Mouse (Mus musculus) brain, embryonic 14.5 days (tissue): ENCODE measurements around the gene Bloc1s5. TPM values are rescaled to one million over a fixed set of nuclear protein-coding genes. Genes with fewer than 3 reads are reported as not detected.
"Not testable (repeated sequence)": the region's sequence is repeated elsewhere in the genome, so short reads cannot be mapped to it uniquely, and the experiment has no call there.

Source experiments
- DNase-seq: peaks from one replicate; pipeline ENCODE4 v3.0.0-alpha.2; 2011; ENCODE audit warnings: low read depth
- CTCF ChIP-seq: fragments of 200-500 bp; IDR thresholded peaks from 2 replicates; pipeline ENCODE4 v1.5.1; 2012; ENCODE audit warnings: inconsistent platforms, mild to moderate bottlenecking, moderate library complexity, borderline replicate concordance; ENCODE audit not compliant: insufficient read depth, insufficient read length; ENCODE audit errors: extremely low read depth
- POLR2A ChIP-seq: fragments of 200-500 bp; IDR thresholded peaks from 2 replicates; pipeline ENCODE4 v1.6.1; 2012; ENCODE audit warnings: mild to moderate bottlenecking, inconsistent platforms, borderline replicate concordance; ENCODE audit not compliant: poor library complexity, insufficient read depth, insufficient read length, severe bottlenecking; ENCODE audit errors: extremely low read depth
- polyA plus RNA-seq: library from polyadenylated mRNA; depleted of rRNA; stranded (reverse); fragments of >200 nt; gene quantifications from 2 replicates; pipeline ENCODE4 v1.2.3, GENCODE M21; 2012

The Bloc1s5 gene
- polyA plus RNA-seq, 1 experiment: 9.2 TPM

DNA sequence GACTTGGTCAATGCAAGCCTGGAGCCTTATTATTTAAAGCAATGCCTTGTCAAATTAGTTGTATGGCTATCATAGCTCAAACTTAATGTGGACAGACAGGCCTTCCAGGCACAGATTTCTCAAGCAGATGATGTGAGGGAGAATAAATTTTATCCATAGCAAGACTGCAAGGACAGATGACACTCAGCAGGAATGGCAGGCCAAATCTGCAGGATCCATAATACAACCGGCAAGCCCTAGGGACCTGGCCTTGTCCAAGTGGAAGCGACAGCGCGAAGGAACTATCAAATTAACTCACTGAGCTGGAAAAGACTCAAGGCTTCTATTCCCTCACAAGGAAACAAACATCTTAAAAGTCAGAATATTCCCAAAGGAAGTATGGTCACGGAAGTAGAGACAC, 6.1 kb upstream of the Bloc1s5 start:
- TF ChIP-seq POLR2A (no peak), CTCF (no peak)
- DNase-seq: no peak

DNA sequence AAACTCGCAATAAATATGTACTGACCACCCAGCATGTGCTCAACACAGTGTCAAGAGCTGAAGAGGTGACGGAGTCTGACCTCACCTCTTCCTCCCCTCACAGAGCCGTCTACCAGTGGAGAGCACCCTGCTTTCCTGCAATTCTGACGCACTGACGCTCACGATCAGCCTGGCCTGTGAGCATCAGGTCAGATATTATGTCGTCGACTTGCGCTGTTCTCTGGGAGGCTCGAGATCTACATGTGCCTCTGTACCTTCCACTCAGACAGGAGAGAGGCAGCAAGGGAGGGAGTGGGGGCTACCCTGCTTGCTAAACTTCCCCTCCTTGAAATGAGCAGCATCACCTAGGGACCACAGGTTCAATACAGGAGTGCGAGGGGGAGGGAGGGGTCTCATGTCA, 3.8 kb upstream of the Bloc1s5 start:
- TF ChIP-seq CTCF (no peak), POLR2A (no peak)
- no peak for DNase-seq

- TF ChIP-seq CTCF: no peak
- no peak for TF ChIP-seq POLR2A
- DNase-seq: no peak
Measured at GRCm38 (mm10) chr13:38634256-38634799, 581 bp downstream of the Bloc1s5 start.

DNA sequence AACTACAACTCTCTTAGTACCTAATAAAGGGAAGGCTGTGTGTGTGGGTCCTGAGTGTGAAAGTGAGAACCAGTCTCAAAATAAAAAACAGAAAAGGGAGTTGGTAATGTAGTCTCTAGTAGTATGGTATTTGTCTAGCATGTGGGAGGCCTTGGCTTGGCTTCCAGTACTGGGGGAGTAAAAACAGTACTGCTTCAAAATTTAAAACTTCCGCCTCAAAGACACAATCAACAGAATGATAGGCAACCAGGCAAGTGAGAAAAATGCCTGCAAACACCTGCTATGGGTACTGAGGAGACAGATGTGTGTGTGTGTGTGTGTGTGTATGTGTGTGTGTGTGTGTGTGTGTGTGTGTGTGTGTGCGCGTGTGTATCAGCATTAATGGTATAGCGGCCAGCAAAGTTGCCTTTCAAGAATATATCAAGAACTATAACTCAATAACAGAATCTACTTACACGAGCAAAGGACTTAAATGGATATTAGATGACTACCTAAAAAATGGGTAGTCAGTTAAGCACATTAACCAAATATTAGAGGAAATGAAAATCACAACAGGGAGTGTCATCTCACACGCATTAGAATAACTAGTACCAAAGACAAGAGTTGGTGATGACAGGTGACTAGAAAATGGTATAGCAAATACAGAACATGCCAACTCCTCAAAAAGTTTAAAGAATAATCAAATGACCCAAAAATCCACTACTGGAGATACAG, 1.5 kb downstream of the Bloc1s5 start:
- TF ChIP-seq CTCF: no peak
- TF ChIP-seq POLR2A: no peak
- no peak for DNase-seq

DNA sequence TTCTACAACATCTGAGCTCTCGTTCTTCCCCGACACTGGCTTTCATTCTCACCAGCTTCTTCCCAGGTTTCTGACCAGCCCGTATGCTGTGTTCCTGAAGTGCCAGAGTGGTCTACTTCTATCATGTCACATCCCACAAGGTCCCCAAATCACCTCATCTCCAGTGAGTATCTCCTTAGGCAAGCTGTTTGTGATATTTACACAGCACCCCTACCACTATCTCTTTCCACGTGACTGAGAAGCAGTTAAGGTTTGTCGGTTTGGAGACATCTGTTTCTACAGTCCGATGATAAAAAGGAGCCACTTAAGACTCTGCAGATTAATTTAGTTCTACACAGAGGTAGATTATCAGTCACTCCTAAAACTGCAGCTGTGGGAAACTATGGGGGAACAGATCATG, 2.4 kb downstream of the Bloc1s5 start:
- DNase-seq: no peak
- TF ChIP-seq POLR2A: no peak
- TF ChIP-seq CTCF: no peak

- no peak for TF ChIP-seq CTCF
- TF ChIP-seq POLR2A: no peak
- no peak for DNase-seq
Measured at GRCm38 (mm10) chr13:38626229-38626525, 8.7 kb downstream of the Bloc1s5 start.

DNA sequence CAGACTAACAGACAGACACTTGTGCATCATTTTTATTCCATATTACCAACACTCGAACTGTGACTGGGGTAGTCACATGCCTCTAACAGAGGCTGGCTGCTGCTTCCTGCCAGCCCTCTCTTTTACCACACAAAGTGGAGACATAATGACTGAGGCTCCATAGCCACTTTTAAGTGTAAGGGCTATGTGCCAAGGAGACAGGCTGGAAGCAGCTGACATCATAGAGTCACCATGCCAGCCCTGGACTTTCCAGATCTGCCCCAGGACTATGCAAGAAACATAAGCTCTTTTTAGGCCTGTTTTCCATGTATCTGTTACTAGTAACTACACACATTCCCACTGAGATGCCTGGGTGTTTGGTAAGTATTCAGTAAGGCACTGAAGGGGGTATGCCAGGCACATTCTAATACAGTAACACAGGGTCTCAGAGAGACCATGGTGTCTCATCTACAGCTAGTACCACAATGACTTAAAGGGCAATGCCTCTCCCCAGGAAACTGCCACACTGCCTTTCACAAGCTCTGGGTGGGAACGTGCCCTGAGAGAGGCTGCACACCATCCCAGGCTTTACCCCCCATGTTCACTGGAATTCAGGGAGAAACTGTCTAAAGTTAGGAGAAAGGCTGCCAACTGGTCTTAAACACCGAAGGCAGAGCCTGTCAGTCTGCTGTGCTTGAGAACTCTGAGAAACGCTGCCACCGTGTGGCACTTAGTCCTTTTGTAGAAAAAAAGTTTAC, 9.2 kb downstream of the Bloc1s5 start:
- peak; percentile 72 for DNase-seq
- peak; percentile 33; the same call in 1 of the 2 replicates for TF ChIP-seq CTCF
- TF ChIP-seq POLR2A: no peak

DNA sequence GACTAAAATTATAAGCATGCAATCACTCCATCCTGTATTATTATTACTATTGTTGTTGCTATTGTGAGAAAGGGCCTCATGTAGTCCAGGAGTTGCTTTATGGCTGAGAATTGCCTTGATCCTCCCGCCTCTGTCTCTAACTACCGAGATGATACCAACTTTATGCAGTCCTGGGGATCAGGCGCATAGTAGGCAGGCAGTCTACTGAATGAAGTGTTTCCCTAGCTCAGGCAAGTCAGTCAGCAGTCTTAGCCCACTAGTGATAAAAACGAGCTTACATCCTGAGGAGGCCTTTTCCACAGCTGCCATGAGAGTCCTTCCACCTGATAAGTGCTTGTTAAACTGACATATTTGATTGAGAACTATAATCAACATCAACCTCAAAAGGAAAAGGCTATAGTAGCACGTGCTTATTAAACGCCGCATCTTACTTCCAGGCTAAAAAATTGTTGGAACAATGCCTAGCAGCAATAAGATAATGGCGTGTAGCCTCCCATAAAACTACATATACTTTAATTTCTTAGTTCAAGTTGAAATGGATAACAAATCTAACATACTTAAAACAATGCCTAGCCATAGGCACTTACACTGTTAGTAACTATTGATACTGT, 10.5 kb downstream of the Bloc1s5 start:
- TF ChIP-seq POLR2A: no peak
- TF ChIP-seq CTCF: no peak
- DNase-seq: no peak

- no peak for DNase-seq
- TF ChIP-seq POLR2A (no peak), CTCF (no peak)
Measured at GRCm38 (mm10) chr13:38623296-38623695, 11.6 kb downstream of the Bloc1s5 start.

DNA sequence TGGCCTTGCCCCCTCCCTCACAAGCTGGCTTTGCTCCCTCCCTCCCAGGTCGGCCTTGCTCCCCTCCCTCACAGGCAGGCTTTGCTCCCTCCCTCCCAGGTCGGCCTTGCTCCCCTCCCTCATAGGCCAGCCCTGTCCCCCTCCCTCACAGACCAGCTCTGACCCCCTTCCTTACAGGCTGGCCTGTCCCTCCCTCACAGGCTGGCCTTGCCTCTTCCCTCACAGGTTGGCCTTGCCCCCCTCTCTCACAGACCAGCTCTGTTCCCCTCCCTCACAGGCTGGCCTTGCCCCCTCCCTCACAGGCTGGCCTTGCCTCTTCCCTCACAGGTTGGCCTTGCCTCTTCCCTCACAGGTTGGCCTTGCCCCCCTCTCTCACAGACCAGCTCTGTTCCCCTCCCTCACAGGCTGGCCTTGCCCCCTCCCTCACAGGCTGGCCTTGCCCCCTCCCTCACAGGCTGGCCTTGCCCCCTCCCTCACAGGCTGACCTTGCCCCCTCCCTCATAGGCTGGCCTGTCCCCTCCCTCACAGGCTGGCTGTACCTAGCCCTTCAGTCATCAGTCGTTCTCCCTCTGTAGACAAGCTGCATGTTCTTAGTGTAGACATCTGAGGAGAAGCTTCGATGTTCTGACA, 16.8 kb downstream of the Bloc1s5 start:
- not testable (repeated sequence) for DNase-seq

- DNase-seq: no peak
- TF ChIP-seq POLR2A: no peak
- no peak for TF ChIP-seq CTCF
Measured at GRCm38 (mm10) chr13:38616887-38617286, 18.0 kb downstream of the Bloc1s5 start.
